Mouse (Mus musculus) heart, embryonic 13.5 days (tissue): Measurements from ENCODE around the gene Stard13. TPM values are rescaled to one million over a fixed set of nuclear protein-coding genes. Genes with fewer than 3 reads are reported as not detected.

Experiments
- ATAC-seq: fragments of 200-750 bp; cut with Nextera tagmentation; 2 replicates; pipeline ENCODE4 v1.8.0; 2017; ENCODE audit warnings: moderate TSS enrichment; ENCODE audit not compliant: insufficient number of reproducible peaks, low FRiP score, low TSS enrichment; ENCODE audit errors: extremely low read depth
- H3K27ac ChIP-seq: fragments of 300-500 bp; sonication (generic); replicated peaks from 2 replicates; pipeline ENCODE4 v1.5.1; 2015; ENCODE audit warnings: moderate library complexity, mild to moderate bottlenecking, inconsistent platforms
- H3K27me3 ChIP-seq: fragments of 300-500 bp; sonication (generic); replicated peaks from 2 replicates; pipeline ENCODE4 v1.6.1; 2015; ENCODE audit warnings: mild to moderate bottlenecking, inconsistent platforms
- H3K36me3 ChIP-seq: fragments of 300-500 bp; sonication (generic); 2 replicates; pipeline ENCODE4 v1.6.1; 2015; ENCODE audit warnings: mild to moderate bottlenecking, inconsistent platforms
- H3K4me1 ChIP-seq: fragments of 300-500 bp; sonication (generic); 2 replicates; pipeline ENCODE4 v1.6.1; 2015; ENCODE audit warnings: inconsistent platforms
- H3K4me2 ChIP-seq: fragments of 300-500 bp; sonication (generic); 2 replicates; pipeline ENCODE4 v1.6.1; 2015; ENCODE audit warnings: inconsistent platforms, mild to moderate bottlenecking, moderate library complexity
- H3K4me3 ChIP-seq: fragments of 300-500 bp; sonication (generic); 2 replicates; pipeline ENCODE4 v1.5.1; 2015; ENCODE audit warnings: moderate library complexity, mild to moderate bottlenecking, inconsistent platforms
- H3K9ac ChIP-seq: fragments of 300-500 bp; sonication (generic); 2 replicates; pipeline ENCODE4 v1.6.1; 2015; ENCODE audit warnings: inconsistent platforms, mild to moderate bottlenecking, moderate library complexity
- H3K9me3 ChIP-seq: fragments of 300-500 bp; sonication (generic); 2 replicates; pipeline ENCODE4 v1.6.1; 2016; ENCODE audit warnings: inconsistent platforms
- WGBS: fragments of 180-500 bp; shearing (Covaris S2); methylation state at CpG from one replicate; pipeline ENCODE4 v1.1.7; 2015; ENCODE audit warnings: mixed read lengths; 5-methylcytosine and 5-hydroxymethylcytosine counted together
- polyA plus RNA-seq: library from polyadenylated mRNA; unstranded; fragments of >200 nt; fragmentation: Nextera tagmentation; extraction: Ambion mirVana; gene quantifications from 2 replicates; pipeline ENCODE4 v1.2.1, GENCODE M21; 2015

Gene Stard13
- polyA plus RNA-seq, 1 experiment from 2014 or later: 4.7 TPM

- no peak overlapping the region for H3K4me2 ChIP-seq
- no peak for ATAC-seq
- H3K9ac ChIP-seq: no peak overlapping the region
- 89% methylated on average over 4 of the region's 4 CpGs for WGBS
- H3K9me3 ChIP-seq: no peaks in the 10 kb centered on the region
- no peaks in the 10 kb centered on the region for H3K27me3 ChIP-seq
- no peak overlapping the region for H3K4me3 ChIP-seq
- H3K27ac ChIP-seq: no peak overlapping the region
- H3K4me1 ChIP-seq: no peaks in the 10 kb centered on the region
- no peaks in the 10 kb centered on the region for H3K36me3 ChIP-seq
Observed at GRCm38 (mm10) chr5:151002051-151002450, 231.6 kb downstream of the Stard13 start.

- Histone ChIP-seq H3K27ac (no peak overlapping the region), H3K4me3 (no peak overlapping the region), H3K4me2 (no peak overlapping the region), H3K9ac (no peak overlapping the region), H3K27me3 (no peaks in the 10 kb centered on the region), H3K9me3 (no peaks in the 10 kb centered on the region), H3K4me1 (no peaks in the 10 kb centered on the region; the same call in 1 of the 2 replicates), H3K36me3 (no peaks in the 10 kb centered on the region)
- WGBS: 72% methylated on average over 7 of the region's 7 CpGs
- ATAC-seq: no peak
Observed at GRCm38 (mm10) chr5:151001111-151001510, 232.5 kb downstream of the Stard13 start.

- no peaks in the 10 kb centered on the region for H3K27me3 ChIP-seq
- no peak overlapping the region for H3K27ac ChIP-seq
- no peak overlapping the region for H3K4me3 ChIP-seq
- no peak overlapping the region for H3K4me2 ChIP-seq
- no peaks in the 10 kb centered on the region for H3K36me3 ChIP-seq
- H3K9me3 ChIP-seq: no peaks in the 10 kb centered on the region
- H3K4me1 ChIP-seq: no peaks in the 10 kb centered on the region; the same call in 1 of the 2 replicates
- no peak for ATAC-seq
- H3K9ac ChIP-seq: no peak overlapping the region
- WGBS: 50% methylated on average over 2 of the region's 2 CpGs
Observed at GRCm38 (mm10) chr5:150996586-150996985, 237.1 kb downstream of the Stard13 start.

DNA sequence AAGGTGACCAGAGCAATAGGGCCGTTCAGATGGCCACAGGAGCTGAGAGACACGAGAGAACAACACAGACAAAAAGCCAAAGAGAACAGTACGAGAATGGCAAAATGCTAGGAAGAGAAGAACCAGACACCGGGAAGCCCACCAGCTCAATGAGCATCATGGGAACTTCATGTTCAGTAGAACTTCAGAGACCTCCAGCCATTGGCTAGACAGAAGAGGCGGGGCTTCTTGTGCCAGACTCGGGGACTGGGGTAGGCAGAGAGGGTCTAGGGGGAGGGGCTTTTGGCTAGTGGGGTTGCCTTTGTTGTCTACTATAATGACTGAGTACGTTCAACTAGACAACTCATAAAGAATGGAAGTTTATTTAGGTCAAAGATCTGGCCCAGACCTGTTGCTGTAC, 239.5 kb downstream of the Stard13 start:
- no peak overlapping the region for H3K4me3 ChIP-seq
- H3K27me3 ChIP-seq: no peaks in the 10 kb centered on the region
- no peak overlapping the region for H3K4me2 ChIP-seq
- no peak overlapping the region for H3K27ac ChIP-seq
- no peak for ATAC-seq
- no peaks in the 10 kb centered on the region for H3K9me3 ChIP-seq
- H3K4me1 ChIP-seq: no peaks in the 10 kb centered on the region; the same call in 1 of the 2 replicates
- 81% methylated on average over 7 of the region's 7 CpGs for WGBS
- H3K9ac ChIP-seq: no peak overlapping the region
- no peaks in the 10 kb centered on the region for H3K36me3 ChIP-seq

Other genes starting within 250 kb of the Stard13 start
- not detected in 2 replicates for gene Gm42906, start 194.3 kb upstream of the Stard13 start, polyA plus RNA-seq